Mouse (Mus musculus) G1E (cell line): Measurements from ENCODE around the gene Mrps26. TPM values are rescaled to one million over a fixed set of nuclear protein-coding genes. Genes with fewer than 3 reads are reported as not detected.

Experiments used
- ATAC-seq: 2 replicates; pipeline ENCODE4 v1.8.0; 2016; ENCODE audit warnings: mild to moderate bottlenecking; ENCODE audit not compliant: insufficient number of reproducible peaks, poor library complexity, low FRiP score, severe bottlenecking; ENCODE audit errors: extremely low read depth
- DNase-seq: peaks from one replicate; pipeline ENCODE4 v3.0.0; 2012; ENCODE audit warnings: low spot score
- H3K27me3 ChIP-seq: 2 replicates; pipeline ENCODE4 v1.6.1; 2012; ENCODE audit warnings: mild to moderate bottlenecking, low read length, inconsistent platforms; ENCODE audit not compliant: insufficient read depth
- H3K36me3 ChIP-seq: replicated peaks from 2 replicates; pipeline ENCODE3; 2012; ENCODE audit warnings: mild to moderate bottlenecking, inconsistent platforms
- H3K4me1 ChIP-seq: 2 replicates; pipeline ENCODE4 v1.6.1; 2012; ENCODE audit warnings: low read depth, low read length, inconsistent platforms, mixed read lengths; ENCODE audit not compliant: insufficient read depth
- H3K4me3 ChIP-seq: 2 replicates; pipeline ENCODE4 v1.5.1; 2012; ENCODE audit warnings: low read depth, mild to moderate bottlenecking, inconsistent platforms, low read length, moderate library complexity, mixed read lengths
- H3K9me3 ChIP-seq: replicated peaks from 2 replicates; pipeline ENCODE4 v1.6.1; 2012; ENCODE audit warnings: inconsistent platforms
- CTCF ChIP-seq: IDR thresholded peaks from 2 replicates; pipeline ENCODE4 v1.5.1; 2012; ENCODE audit warnings: low read depth, low read length, inconsistent platforms, mixed read lengths
- GATA1 ChIP-seq: IDR thresholded peaks from 2 replicates; pipeline ENCODE4 v1.6.1; 2012; ENCODE audit warnings: borderline replicate concordance, low read length, inconsistent platforms, mixed read lengths
- GATA2 ChIP-seq: IDR thresholded peaks from 2 replicates; pipeline ENCODE4 v1.6.1; 2012; ENCODE audit warnings: low read depth, low read length, inconsistent platforms, borderline replicate concordance
- POLR2AphosphoS5 ChIP-seq: IDR thresholded peaks from 2 replicates; pipeline ENCODE4 v1.6.1; 2012; ENCODE audit warnings: low read depth, low read length, inconsistent platforms; ENCODE audit not compliant: insufficient replicate concordance
- TAL1 ChIP-seq: conservative IDR thresholded peaks from 2 replicates; pipeline ENCODE4 v1.6.1; 2012; ENCODE audit warnings: low read depth, low read length, inconsistent platforms, mixed read lengths
- polyA plus RNA-seq: library from polyadenylated mRNA; stranded (reverse); fragments of >175 nt; gene quantifications from 2 replicates; pipeline ENCODE4 v1.2.3, GENCODE M21; 2012
- total RNA-seq, 2 experiments: library from RNA; stranded (forward) in 1 of 2; stranded (reverse) in 1 of 2; fragments of 200-1000 nt in 1 of 2; fragments of >200 nt in 1 of 2; fragmentation: Nextera tagmentation in 1 of 2; gene quantifications; 2 replicates each; pipeline ENCODE4 v1.2.3; 2014 to 2017

The Mrps26 gene
- total and polyA plus RNA-seq, 3 experiments = 60.6 to 144 (median 75.7) TPM

- Histone ChIP-seq H3K4me1 (peaks cover 5% of the 10 kb centered on the region), H3K27me3 (peaks cover 14% of the 10 kb centered on the region), H3K36me3 (peaks cover 38% of the 10 kb centered on the region), H3K9me3 (no peaks in the 10 kb centered on the region), H3K4me3 (no peak overlapping the region)
- no peak for TF ChIP-seq GATA1
- no peak for TF ChIP-seq POLR2AphosphoS5
- TF ChIP-seq TAL1 = no peak
- TF ChIP-seq GATA2 = no peak
- no peak for TF ChIP-seq CTCF
- no peak for ATAC-seq
- no peak for DNase-seq
Observed at GRCm38 (mm10) chr2:130589157-130589556, 25.6 kb downstream of the Mrps26 start.

GRCm38 (mm10) chr2:130589761-130590160, 26.2 kb downstream of the Mrps26 start:
- H3K36me3 ChIP-seq = peaks cover 43% of the 10 kb centered on the region

GRCm38 (mm10) chr2:130591016-130591415, 27.5 kb downstream of the Mrps26 start:
- no peaks in the 10 kb centered on the region for H3K9me3 ChIP-seq
- H3K4me3 ChIP-seq = no peak overlapping the region
- TF ChIP-seq GATA2 = no peak
- no peak for TF ChIP-seq GATA1
- no peak for DNase-seq
- peaks cover 4% of the 10 kb centered on the region; the same call in 1 of the 2 replicates for H3K27me3 ChIP-seq
- no peak for ATAC-seq
- peaks cover under 1% of the 10 kb centered on the region; the same call in 1 of the 2 replicates for H3K4me1 ChIP-seq
- peaks cover 56% of the 10 kb centered on the region for H3K36me3 ChIP-seq

More at GRCm38 (mm10) chr2:130589761-130590160, 26.2 kb downstream of the Mrps26 start:
- ATAC-seq (no peak), DNase-seq (no peak)
- no peak for TF ChIP-seq GATA1
- TF ChIP-seq GATA2 = no peak
- TF ChIP-seq TAL1 = no peak
- TF ChIP-seq CTCF = no peak
- TF ChIP-seq POLR2AphosphoS5 = no peak
- Histone ChIP-seq H3K4me3 (no peak overlapping the region), H3K4me1 (peaks cover 5% of the 10 kb centered on the region), H3K9me3 (no peaks in the 10 kb centered on the region), H3K27me3 (peaks cover 9% of the 10 kb centered on the region)

- H3K36me3 ChIP-seq = peaks cover 93% of the 10 kb centered on the region
- ATAC-seq (no peak), DNase-seq (no peak)
Observed at GRCm38 (mm10) chr2:130595596-130595995, 32.1 kb downstream of the Mrps26 start.

GRCm38 (mm10) chr2:130597601-130598010, 34.1 kb downstream of the Mrps26 start:
- Histone ChIP-seq H3K36me3 (peaks cover 91% of the 10 kb centered on the region), H3K4me3 (no peak overlapping the region), H3K9me3 (no peaks in the 10 kb centered on the region), H3K4me1 (peaks cover 18% of the 10 kb centered on the region), H3K27me3 (no peaks in the 10 kb centered on the region)
- TF ChIP-seq CTCF = 0 out of 2 replicates have a peak, but pooled peaks have one; percentile 22
- no peak for TF ChIP-seq GATA2
- no peak for TF ChIP-seq GATA1
- no peak for TF ChIP-seq TAL1
- ATAC-seq (peak; percentile 88), DNase-seq (peak; percentile 33)

More at GRCm38 (mm10) chr2:130595596-130595995, 32.1 kb downstream of the Mrps26 start:
- Histone ChIP-seq H3K4me1 (peaks cover 18% of the 10 kb centered on the region), H3K27me3 (no peaks in the 10 kb centered on the region), H3K9me3 (no peaks in the 10 kb centered on the region), H3K4me3 (no peak overlapping the region)
- TF ChIP-seq GATA1 (no peak), GATA2 (no peak), TAL1 (no peak), CTCF (no peak), POLR2AphosphoS5 (no peak)

GRCm38 (mm10) chr2:130598399-130598798, 34.9 kb downstream of the Mrps26 start:
- no peak for ATAC-seq
- no peaks in the 10 kb centered on the region for H3K27me3 ChIP-seq
- H3K36me3 ChIP-seq = peaks cover 91% of the 10 kb centered on the region

More at GRCm38 (mm10) chr2:130598399-130598798, 34.9 kb downstream of the Mrps26 start:
- H3K4me3 ChIP-seq = no peak overlapping the region
- peaks cover 18% of the 10 kb centered on the region for H3K4me1 ChIP-seq
- no peaks in the 10 kb centered on the region for H3K9me3 ChIP-seq
- no peak for TF ChIP-seq POLR2AphosphoS5
- TF ChIP-seq TAL1 = no peak
- TF ChIP-seq CTCF = no peak
- no peak for TF ChIP-seq GATA1
- TF ChIP-seq GATA2 = no peak
- no peak for DNase-seq
